18 mouse cellular contexts compared by ENCODE assay signal in the genomic region with DNA sequence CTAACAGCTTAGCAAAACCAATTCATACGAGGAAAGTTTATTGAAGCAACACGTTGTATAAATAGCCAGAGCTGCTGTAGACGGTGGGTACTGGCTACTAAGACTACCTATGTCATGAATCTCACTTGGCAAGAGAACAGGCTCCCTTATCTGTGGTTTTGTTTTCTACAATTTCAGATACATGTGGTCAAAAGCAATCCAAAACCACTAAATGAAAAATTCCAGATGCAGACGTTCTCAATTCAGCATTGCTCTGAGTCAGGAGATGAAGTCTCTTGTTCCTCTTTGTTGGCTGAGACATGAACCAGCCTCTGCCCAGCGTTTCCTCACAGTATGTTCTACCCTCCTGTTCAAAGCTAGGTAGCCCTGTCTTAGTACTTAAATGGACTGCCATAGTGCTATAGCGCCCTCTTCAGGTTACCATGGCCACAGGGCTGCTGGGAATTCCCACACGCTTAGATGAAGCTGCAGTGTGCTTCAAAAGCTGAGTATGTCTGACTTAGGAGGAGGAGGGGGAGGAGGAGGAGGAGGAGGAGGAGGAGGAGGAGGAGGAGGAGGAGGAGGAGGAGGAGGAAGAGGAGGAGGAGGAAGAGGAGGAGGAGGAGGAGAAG.
DNase-seq lines count a peak whose midpoint lies in the region; ATAC-seq and TF ChIP-seq lines count a peak whose summit lies in the region.
"Had no signal": no experiment of that assay in that cellular context is flagged by ENCODE, and none has a peak within 500 bp of the region (broad histone marks: within the 10 kb centered on the region; RNA-seq: fewer than 3 reads in every experiment).

No protein-coding gene starts in this region.

- H3K27ac ChIP-seq in kidney, embryonic 16.5 days (ENCODE audit: low read length) = no peak overlapping the region
- H3K27ac ChIP-seq in liver, postnatal 0 days (ENCODE audit: low read depth) = peak overlapping the region; percentile 24
- H3K27ac ChIP-seq: forebrain, embryonic 15.5 days; gastrocnemius, adult 2 months; heart, embryonic 10.5 days; limb, embryonic 13.5 days; midbrain, embryonic 10.5 days; stomach, embryonic 15.5 days had no signal

- no peak overlapping the region for H3K9ac ChIP-seq in kidney, embryonic 16.5 days (replicated peaks; ENCODE audit: low read length)
- H3K9ac ChIP-seq in liver, postnatal 0 days (replicated peaks) = no peak overlapping the region
- H3K9ac ChIP-seq: forebrain, embryonic 15.5 days; limb, embryonic 13.5 days; stomach, embryonic 15.5 days had no signal

- no peak for ATAC-seq in CD4-positive, CD25-positive, alpha-beta regulatory T cell, adult 4 months
- ATAC-seq in kidney, embryonic 16.5 days (ENCODE audit: low FRiP score, low TSS enrichment) = no peak
- ATAC-seq in liver, postnatal 0 days = no peak
- ATAC-seq: forebrain, embryonic 15.5 days had no signal

- no peak overlapping the region for H3K4me3 ChIP-seq in kidney, embryonic 16.5 days (ENCODE audit: low read length)
- no peak overlapping the region for H3K4me3 ChIP-seq in liver, postnatal 0 days (ENCODE audit: low read depth, low read length)
- H3K4me3 ChIP-seq: forebrain, embryonic 15.5 days; gastrocnemius, adult 2 months; heart, embryonic 10.5 days; limb, embryonic 13.5 days; midbrain, embryonic 10.5 days; stomach, embryonic 15.5 days had no signal

- WGBS in kidney, embryonic 16.5 days = 66% methylated on average over 7 of the region's 7 CpGs
- WGBS in liver, postnatal 0 days (ENCODE audit: insufficient replicate concordance) = 43% methylated on average over 7 of the region's 7 CpGs

- no peak for TF ChIP-seq EP300 in liver, postnatal 0 days (IDR thresholded peaks at IDR 0.05; ENCODE audit: low read depth)

- peak; percentile 61 for TF ChIP-seq CTCF in liver, postnatal 0 days (IDR thresholded peaks at IDR 0.05; ENCODE audit: low read depth)

- no peaks in the 10 kb centered on the region for H3K4me1 ChIP-seq in kidney, embryonic 16.5 days (ENCODE audit: insufficient read depth, low read length)
- 0 out of 2 replicates have a peak, but pooled peaks cover 4% of the 10 kb centered on the region for H3K4me1 ChIP-seq in liver, postnatal 0 days (ENCODE audit: insufficient read depth)
- H3K4me1 ChIP-seq: forebrain, embryonic 15.5 days; stomach, embryonic 15.5 days had no signal

- H3K36me3 ChIP-seq in kidney, embryonic 16.5 days (ENCODE audit: insufficient read depth, low read length) = no peaks in the 10 kb centered on the region
- no peaks in the 10 kb centered on the region for H3K36me3 ChIP-seq in liver, postnatal 0 days (replicated peaks; ENCODE audit: insufficient read depth, low read length)
- H3K36me3 ChIP-seq: forebrain, embryonic 15.5 days; heart, embryonic 10.5 days; limb, embryonic 13.5 days; midbrain, embryonic 10.5 days; stomach, embryonic 15.5 days had no signal

- H3K9me3 ChIP-seq in kidney, embryonic 16.5 days (ENCODE audit: low read length) = no peaks in the 10 kb centered on the region
- H3K9me3 ChIP-seq in liver, postnatal 0 days (ENCODE audit: low read length) = no peaks in the 10 kb centered on the region
- H3K9me3 ChIP-seq: forebrain, embryonic 15.5 days; heart, embryonic 10.5 days; limb, embryonic 13.5 days; midbrain, embryonic 10.5 days; stomach, embryonic 15.5 days had no signal

- peak; percentile 2 for DNase-seq in CD4-positive, CD25-positive, alpha-beta regulatory T cell, adult 2 months (ENCODE audit: low read depth, low spot score)
- DNase-seq in kidney, adult 9 months = peak; percentile 47
- peak; percentile 49 for DNase-seq in retina, embryonic 14.5 days (ENCODE audit: low spot score)
- DNase-seq in retina, postnatal 1 day = no peak
- peak; percentile 29 for DNase-seq in liver, postnatal 0 days
- no peak for DNase-seq in frontal cortex, postnatal 10 days (ENCODE audit: low spot score in 2 of 2)
- DNase-seq: cerebellum, postnatal 25 days; gastrocnemius, adult 2 months; heart, postnatal 4 days; lung, postnatal 10 days; right cerebral cortex, postnatal 4 days had no signal

- no peaks in the 10 kb centered on the region for H3K27me3 ChIP-seq in kidney, embryonic 16.5 days (ENCODE audit: insufficient read depth, low read length)
- H3K27me3 ChIP-seq in liver, postnatal 0 days (ENCODE audit: insufficient read depth, low read length) = no peaks in the 10 kb centered on the region
- H3K27me3 ChIP-seq: stomach, embryonic 15.5 days had no signal

- H3K4me2 ChIP-seq in kidney, embryonic 16.5 days (replicated peaks; ENCODE audit: low read depth, low read length) = no peak overlapping the region
- no peak overlapping the region for H3K4me2 ChIP-seq in liver, postnatal 0 days (ENCODE audit: low read depth, low read length)
- H3K4me2 ChIP-seq: forebrain, embryonic 15.5 days; limb, embryonic 13.5 days; stomach, embryonic 15.5 days had no signal

Comparison
In these comparisons a context has a peak if more than half of its experiments do, and no peak if none do; other contexts are left out.
1. DNase-seq: peak in CD4-positive, CD25-positive, alpha-beta regulatory T cell, adult 2 months (single experiment), kidney, adult 9 months (single experiment), retina, embryonic 14.5 days (single experiment) and liver, postnatal 0 days (single experiment); none in retina, postnatal 1 day (single experiment) and frontal cortex, postnatal 10 days (0 of 2).